Mouse (Mus musculus) fibroblast of lung, adult 2 months (primary cell): ENCODE measurements around the gene Mapk8.
"Not testable (repeated sequence)": the region's sequence is repeated elsewhere in the genome, so short reads cannot be mapped to it uniquely, and the experiment has no call there.

Experiments
- DNase-seq: peaks from one replicate; pipeline ENCODE4 v3.0.0-alpha.2; 2011; ENCODE audit warnings: low read depth

Mapk8 gene

GRCm38 (mm10) chr14:33447027-33447569 lies at the start of gene Mapk8:
Gene Mapk8, minus strand, starts transcription at chr14:33447158.
- DNase-seq, result peak; percentile 66

GRCm38 (mm10) chr14:33495226-33495625 lies 48.3 kb upstream of the Mapk8 start:
- no peak for DNase-seq

- DNase-seq, result no peak
These were observed 41.0 kb upstream of the Mapk8 start for GRCm38 (mm10) chr14:33487805-33488550.

- no peak for DNase-seq
These were observed 35.0 kb upstream of the Mapk8 start for GRCm38 (mm10) chr14:33481991-33482390.

- DNase-seq, result no peak
These were observed 29.3 kb upstream of the Mapk8 start for GRCm38 (mm10) chr14:33476094-33476760.

GRCm38 (mm10) chr14:33474461-33474860 lies 27.5 kb upstream of the Mapk8 start:
- DNase-seq, result no peak

- DNase-seq, result no peak
These were observed 24.4 kb upstream of the Mapk8 start, which contains the start of gene Frmpd2 for GRCm38 (mm10) chr14:33471331-33471730. Gene Frmpd2, plus strand, starts transcription at chr14:33471696.

GRCm38 (mm10) chr14:33467766-33468165 lies 20.8 kb upstream of the Mapk8 start:
- DNase-seq, result no peak

- no peak for DNase-seq
These were observed 16.7 kb upstream of the Mapk8 start for GRCm38 (mm10) chr14:33463658-33464057.

- no peak for DNase-seq
These were observed 3.4 kb upstream of the Mapk8 start for GRCm38 (mm10) chr14:33450331-33450730.

GRCm38 (mm10) chr14:33449296-33449840 lies 2.4 kb upstream of the Mapk8 start:
- no peak for DNase-seq

- DNase-seq, result no peak
These were observed 1.3 kb upstream of the Mapk8 start for GRCm38 (mm10) chr14:33448276-33448675.

GRCm38 (mm10) chr14:33446561-33447023 lies 366 bp downstream of the Mapk8 start:
- no peak for DNase-seq

- no peak for DNase-seq
These were observed 996 bp downstream of the Mapk8 start for GRCm38 (mm10) chr14:33445962-33446361.

GRCm38 (mm10) chr14:33443780-33444179 lies 3.2 kb downstream of the Mapk8 start:
- DNase-seq, result no peak

- not testable (repeated sequence) for DNase-seq
These were observed 14.5 kb downstream of the Mapk8 start for GRCm38 (mm10) chr14:33432485-33432884.

- DNase-seq, result no peak
These were observed 22.8 kb downstream of the Mapk8 start for GRCm38 (mm10) chr14:33424124-33424523.

- DNase-seq, result no peak
These were observed 24.0 kb downstream of the Mapk8 start for GRCm38 (mm10) chr14:33423003-33423402.

GRCm38 (mm10) chr14:33418311-33418909 lies 28.5 kb downstream of the Mapk8 start:
- DNase-seq, result no peak

- DNase-seq, result no peak
These were observed 31.2 kb downstream of the Mapk8 start for GRCm38 (mm10) chr14:33415746-33416145.

- no peak for DNase-seq
These were observed 44.6 kb downstream of the Mapk8 start for GRCm38 (mm10) chr14:33402331-33402730.

- DNase-seq, result no peak
These were observed 46.9 kb downstream of the Mapk8 start for GRCm38 (mm10) chr14:33400019-33400418.
